Mouse (Mus musculus) kidney, postnatal 14 days (tissue): Measurements from ENCODE around the gene Toporsl.

ENCODE experiments used
- DNase-seq: peaks from one replicate; pipeline ENCODE4 v3.0.0; 2022; ENCODE audit warnings: mixed read lengths

Gene Toporsl

DNA sequence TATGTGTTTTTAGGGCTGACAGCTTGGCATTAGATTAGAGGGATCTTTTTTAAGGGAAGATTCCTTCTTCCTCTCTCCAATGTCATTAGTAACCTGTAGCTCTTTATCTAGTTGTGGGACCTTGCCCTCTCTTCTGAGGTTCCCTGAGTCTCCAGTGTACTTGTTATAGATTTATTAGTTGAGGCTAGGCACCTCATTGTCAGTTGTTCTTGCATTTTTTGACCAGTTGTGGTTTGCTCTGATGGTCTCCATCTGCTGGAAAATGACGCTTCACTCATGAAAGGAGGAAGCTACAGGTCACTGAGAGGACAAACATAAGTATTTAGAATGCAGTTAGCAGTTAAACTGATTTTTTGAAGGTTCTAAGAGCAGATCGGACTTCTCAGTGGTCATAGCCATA lies at the start of gene Toporsl:
Toporsl (plus strand) TSS at position 348 of the 400 bp plus-strand sequence.
- DNase-seq, result peak; percentile 5

DNA sequence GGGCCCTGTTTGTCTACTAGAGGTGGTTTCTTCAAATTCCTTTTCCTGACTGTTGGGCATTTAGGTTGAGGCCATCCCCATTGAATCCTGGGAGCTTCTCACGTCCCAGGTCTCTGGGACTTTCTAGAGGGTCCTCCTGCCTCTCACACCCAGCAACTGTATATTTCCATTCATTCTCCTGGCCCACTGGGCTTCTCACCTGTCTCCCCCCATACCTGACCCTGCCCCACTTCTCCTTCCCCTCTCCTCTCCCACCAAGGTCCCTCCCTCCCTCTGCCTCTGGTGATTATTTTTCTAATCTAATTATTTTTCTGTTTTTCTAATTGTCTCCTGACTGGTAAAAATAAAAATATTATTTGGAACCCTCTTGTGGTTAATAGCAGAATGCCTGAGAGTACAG lies 38.4 kb upstream of the Toporsl start:
- DNase-seq, result no peak

DNA sequence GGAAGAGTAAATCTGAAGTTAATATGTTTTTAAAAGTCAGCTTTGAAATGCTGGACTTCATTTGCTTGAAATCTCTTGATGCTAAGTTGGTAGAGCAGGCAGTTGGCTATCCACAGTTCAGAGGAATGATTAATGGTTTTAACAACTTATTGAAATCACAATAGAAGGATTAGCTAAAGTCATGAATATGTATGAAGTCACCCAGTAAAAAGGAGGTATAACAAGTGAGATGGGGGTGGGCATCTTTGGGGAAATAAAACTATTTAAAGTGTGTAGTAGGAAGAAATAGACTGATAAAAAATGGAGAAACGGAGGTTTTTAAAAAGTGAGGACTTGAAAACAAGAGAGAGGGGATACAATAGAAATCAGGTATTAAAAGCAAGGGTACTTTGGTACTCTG lies 38.0 kb upstream of the Toporsl start:
- no peak for DNase-seq

DNA sequence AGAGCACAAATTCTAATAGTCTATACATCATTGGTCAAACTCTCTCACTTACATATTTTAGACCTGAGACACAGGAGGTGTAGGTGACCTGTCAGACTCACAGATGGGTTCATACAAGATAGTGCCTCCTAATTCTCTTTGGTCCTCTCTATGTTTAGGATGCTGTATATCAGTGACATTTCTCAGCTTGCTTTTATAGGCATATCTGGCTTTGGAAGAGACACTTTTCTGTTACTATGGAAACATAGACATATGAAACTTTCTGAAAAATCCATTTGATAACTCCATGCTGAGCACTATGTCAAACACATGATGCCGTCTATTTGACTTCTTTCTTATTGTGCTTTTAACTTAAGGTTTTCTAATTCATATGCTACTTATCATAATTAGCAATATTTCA lies 32.2 kb upstream of the Toporsl start:
- DNase-seq, result no peak

DNA sequence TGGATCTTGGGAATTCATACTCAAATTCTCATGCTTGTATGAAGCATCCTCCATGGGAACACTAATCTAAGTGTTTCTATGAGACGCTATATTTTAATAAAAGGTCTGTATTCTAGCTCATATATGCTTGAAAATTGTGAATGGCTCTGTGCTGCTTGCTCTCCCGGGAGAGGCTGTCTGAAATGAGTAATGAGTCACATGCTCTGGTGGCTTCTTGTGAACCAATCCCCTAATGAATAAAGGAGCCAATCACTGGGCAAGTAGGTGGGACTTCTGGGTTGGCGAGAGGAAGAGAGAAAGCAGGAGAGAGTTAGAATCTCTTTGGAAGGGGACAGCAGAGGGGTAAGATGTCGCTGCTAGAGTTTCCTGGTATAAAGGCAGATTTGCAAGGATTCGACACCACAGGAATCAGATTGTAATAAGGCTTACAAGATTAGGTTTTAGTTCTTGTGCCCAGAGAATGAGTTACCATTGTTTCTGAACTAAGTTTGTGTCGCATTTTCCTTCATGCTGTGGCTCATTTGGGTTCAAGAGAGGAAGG lies 9.8 kb upstream of the Toporsl start:
- no peak for DNase-seq

DNA sequence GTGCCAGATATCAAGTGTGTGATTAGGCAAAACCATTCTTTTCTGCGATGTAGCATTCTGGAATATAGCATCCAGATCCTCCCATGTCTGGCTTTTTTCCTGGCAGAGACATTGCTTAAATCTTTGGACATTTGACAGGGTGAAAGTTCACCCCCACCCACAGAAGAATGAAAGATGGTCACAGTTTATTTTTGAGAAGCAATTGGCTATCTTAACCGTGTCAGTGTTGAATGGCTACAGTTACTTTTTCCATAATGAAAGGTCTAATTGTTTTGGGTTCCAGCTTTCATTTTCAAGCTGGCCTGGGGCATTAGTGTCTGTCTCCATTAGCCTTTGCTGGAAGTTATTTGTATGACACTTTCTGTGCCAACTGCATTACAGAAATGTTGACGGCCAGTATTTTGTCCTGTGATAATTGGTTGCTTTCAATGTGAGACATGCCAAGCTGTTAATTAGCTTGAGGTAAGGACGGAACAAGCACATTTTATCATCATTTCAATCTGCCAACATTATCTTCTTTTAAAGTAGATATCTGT lies 2.2 kb upstream of the Toporsl start:
- no peak for DNase-seq

DNA sequence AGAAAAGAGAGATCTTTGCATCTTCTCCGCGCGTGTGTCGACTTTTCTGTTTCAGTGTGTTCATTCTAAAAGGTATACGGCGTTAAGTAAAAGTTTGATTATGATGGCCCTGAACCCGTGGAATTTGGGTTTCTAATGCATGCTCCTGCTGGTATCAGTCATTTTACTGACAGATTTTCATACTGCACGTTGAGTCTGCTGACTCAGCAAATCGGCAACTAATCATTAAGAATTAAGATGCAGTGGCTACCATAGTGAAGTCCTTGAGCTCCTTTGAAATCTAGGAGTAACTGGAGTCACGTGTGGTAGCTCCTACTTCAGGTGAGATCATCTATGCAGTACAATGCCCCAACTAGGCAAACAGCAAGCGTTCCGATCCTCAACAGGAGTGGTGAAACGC lies 1.4 kb upstream of the Toporsl start:
- no peak for DNase-seq

DNA sequence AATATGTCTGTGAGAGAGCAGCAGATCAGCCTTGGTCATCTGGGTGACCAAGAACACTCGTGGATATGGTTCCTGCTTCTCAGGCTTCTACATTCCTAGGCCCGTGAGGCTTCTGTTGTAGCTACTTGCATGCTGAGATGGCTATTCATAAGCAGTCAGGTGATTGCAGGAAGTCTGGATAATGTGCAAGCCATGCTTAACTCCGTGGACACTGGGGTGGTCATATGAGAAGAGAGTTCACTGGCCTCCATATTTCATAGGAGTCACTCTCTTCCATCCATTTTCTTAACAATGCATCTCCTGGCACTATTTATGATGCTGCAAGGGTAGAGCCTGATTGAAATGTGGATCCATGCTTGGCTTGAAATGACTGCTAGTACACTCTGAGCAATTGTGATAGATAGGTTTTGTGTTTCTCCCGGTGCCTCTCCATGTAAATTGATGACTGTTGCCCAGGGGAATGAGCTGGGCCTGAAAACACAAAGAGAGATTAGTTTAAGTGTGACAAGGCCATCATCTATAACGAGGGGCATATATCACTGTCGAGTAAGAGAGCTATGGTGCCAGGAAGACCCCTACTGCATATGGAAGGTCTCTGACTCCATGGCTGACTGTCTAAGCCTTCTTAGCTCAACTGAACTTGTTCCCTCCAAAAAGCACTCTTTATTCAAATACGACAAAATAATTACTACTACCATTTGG lies 2.3 kb downstream of the Toporsl start:
- no peak for DNase-seq

DNA sequence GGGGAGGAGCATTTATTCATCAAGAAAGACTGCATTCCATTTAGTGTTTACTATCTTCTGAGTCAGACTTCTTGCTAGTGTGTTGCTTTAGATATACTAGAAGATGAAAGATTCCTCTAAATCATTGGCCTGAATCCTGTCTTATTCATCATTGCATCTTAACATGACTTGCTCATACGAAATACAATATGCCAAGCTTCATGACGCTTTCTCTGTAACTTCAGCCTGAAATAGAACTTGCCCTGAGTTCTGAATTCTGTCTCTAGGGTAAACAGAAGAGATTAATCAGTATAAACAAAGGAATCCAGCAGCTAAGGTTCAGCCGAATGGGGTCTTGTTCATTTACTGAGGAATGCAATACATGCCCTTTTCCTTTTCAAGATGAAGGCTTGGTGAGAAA lies 10.8 kb downstream of the Toporsl start:
- DNase-seq, result no peak

DNA sequence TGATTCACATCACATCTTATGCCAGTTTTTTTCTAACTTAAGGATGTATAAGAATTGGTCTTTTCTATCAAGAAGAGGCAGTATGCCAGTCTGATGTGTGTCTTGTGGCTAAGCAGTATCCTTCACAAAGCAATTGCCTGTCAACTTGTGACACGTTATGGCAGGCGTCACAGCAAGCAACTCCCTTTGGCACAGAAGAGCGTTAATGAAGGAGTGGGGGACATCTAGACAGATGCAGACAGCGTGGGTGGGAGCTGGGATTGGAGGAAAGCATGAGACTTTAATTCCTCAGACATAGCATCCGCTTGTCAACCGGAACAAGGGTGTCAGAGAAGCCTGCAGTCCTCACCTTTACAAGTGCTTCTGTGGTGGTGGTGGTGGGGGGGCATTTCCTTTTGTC lies 38.9 kb downstream of the Toporsl start:
- no peak for DNase-seq

DNA sequence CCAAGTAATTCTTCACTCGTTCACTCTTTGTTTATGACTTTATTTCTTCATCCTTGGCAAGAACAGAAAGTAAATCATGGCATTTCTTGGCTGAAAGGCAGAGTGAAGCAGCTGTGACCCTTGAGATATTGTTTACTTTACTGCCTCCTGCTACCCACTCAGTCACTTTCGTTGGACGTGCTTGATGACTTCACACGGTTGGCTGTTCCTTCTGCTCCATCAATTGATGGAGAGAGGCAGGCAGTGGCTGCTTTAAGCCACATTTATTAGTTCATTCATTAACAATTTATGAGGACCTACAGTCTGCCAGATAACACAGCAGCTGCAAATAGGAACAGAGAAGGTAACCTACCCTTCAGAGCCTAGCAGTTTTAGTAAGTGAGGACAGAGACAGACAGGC lies 51.7 kb downstream of the Toporsl start:
- DNase-seq, result no peak

DNA sequence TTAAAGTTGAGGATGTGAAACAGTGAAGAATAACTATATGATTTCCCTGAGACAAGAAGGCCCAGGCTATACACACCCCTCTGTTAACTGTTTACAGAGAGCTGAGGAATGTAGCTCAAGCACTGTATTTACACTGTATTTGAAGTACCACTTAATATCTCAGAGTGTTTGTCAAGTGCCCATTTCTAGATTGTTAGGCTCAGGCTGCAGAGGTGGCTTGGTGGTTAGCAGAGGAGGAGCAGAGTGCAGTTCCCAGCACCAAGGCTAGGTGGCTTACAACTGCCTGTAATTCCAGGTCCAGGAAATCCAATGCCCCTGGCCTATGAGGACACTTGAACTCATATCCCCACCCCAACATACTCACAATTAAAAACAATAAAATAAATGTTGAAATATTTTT lies 63.6 kb downstream of the Toporsl start:
- no peak for DNase-seq

DNA sequence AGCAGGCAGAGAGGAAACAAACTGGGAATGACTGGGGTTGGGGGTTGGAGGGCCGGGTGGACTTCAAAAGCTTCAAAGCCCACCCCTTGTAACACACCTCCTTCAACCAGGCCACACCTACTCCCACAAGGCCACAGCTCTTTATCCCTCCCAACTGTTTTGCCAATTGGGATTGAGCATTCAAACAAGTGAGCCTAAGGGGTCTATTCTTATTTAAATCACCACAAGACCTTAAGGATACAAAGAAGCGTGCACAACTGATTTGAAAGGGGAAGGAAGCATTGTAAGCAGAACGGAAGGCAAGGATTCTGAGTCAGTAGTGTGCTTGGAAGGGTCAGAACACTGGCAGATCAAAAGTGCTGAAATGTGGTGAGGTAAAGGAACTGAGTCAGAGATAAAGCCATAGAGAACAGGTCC lies 64.6 kb downstream of the Toporsl start:
- DNase-seq, result no peak

DNA sequence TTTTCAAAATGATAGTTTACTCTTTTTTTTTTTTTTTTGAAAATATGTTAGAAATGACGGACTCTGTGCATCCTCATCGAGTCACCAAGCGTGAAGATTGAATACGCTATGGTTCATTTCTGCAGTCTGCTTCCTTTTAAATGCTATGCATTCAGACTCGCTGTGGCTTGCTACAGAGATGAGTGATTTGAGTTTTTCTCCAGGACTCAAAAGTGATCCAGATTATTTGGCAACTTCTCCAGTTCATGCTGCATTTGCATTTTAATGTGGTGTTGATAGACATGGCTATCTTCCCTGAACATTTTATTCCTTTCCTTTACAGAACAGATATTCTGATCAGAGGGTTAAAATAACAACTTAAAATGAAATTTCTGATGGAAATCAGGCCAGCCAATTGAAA lies 65.2 kb downstream of the Toporsl start:
- DNase-seq, result no peak
